Mouse (Mus musculus) layer of hippocampus, adult 6 months (tissue): ENCODE data around the gene Pak1. TPM values are rescaled to one million over a fixed set of nuclear protein-coding genes. Genes with fewer than 3 reads are reported as not detected.

Experiments used
- long read RNA-seq, 2 experiments: library from polyadenylated mRNA; unstranded; transcript quantifications; one replicate each; pipeline ENCODE4 v2.0.0; 2019 to 2020
- polyA plus RNA-seq: library from polyadenylated mRNA; unstranded; fragments of <200 nt; fragmentation: Nextera tagmentation; gene quantifications from 2 replicates; pipeline ENCODE4 v1.2.3, GENCODE M21; 2021

Pak1 gene
- polyA plus RNA-seq, result 155 and 165 TPM in 2 replicates
- long read RNA-seq, experiment 1, transcript Pak1-205 (15 exons, 2,794 nt), result minor isoform, 9 of 387 reads
- long read RNA-seq, experiment 1, transcript Pak1-203 (2 exons, 911 nt), result minor isoform, 5 of 387 reads
- long read RNA-seq, experiment 1, transcript Pak1-201 (15 exons, 3,065 nt), result major isoform, 165 of 387 reads
- long read RNA-seq, experiment 1, transcript Pak1-206 (7 exons, 952 nt), result minor isoform, 5 of 387 reads
- long read RNA-seq, experiment 1, partial matches to known transcripts, result 132 of 387 reads
- long read RNA-seq, experiment 1, other reads (novel, unspliced or antisense), result 71 of 387 reads
- long read RNA-seq, experiment 2, transcript Pak1-206 (7 exons, 952 nt), result minor isoform, 7 of 2,026 reads
- long read RNA-seq, experiment 2, transcript Pak1-205 (15 exons, 2,794 nt), result minor isoform, 117 of 2,026 reads
- long read RNA-seq, experiment 2, transcript Pak1-201 (15 exons, 3,065 nt), result major isoform, 1,235 of 2,026 reads
- long read RNA-seq, experiment 2, partial matches to known transcripts, result 94 of 2,026 reads
- long read RNA-seq, experiment 2, other reads (novel, unspliced or antisense), result 573 of 2,026 reads

GRCm38 (mm10) chr7:97788190-97788668, at the start of gene Pak1:
Pak1 (plus strand) TSS chr7:97788541.

DNA sequence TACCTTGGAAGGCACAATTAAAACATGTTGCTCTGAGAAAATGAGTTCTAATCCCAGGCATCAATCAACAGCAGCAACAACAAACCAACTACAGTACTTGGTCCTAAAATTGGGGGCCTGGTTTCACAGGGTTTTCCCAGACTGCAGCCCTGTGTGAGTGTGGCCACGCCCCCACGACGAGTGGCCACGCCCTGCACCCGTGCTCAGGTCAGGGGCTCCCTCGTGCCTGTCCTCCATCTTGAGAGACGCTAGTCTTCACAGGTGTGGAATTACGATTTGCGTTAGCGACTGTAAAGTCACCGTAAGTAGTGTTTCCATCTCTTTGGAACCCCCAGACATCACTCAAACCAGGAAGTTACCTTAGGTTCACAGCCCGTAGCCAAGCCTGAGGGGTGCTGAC, 131.4 kb downstream of the Pak1 start, which contains the start of gene Gdpd4:
TSS of gene Gdpd4 (plus strand) at position 214 of the 400 bp plus-strand sequence.

Other genes starting within 250 kb of the Pak1 start
- 133 and 153 TPM in 2 replicates for gene Aamdc, start 209.0 kb upstream of the Pak1 start, polyA plus RNA-seq
- 9.1 and 13.2 TPM in 2 replicates for gene Rsf1, start 208.7 kb upstream of the Pak1 start, polyA plus RNA-seq
- gene Clns1a, start 91.9 kb upstream of the Pak1 start, polyA plus RNA-seq, result 153 and 156 TPM in 2 replicates
- 46.1 and 52.6 TPM in 2 replicates for gene Aqp11, start 50.3 kb upstream of the Pak1 start, polyA plus RNA-seq
- gene Gdpd4, start 131.4 kb downstream of the Pak1 start, polyA plus RNA-seq, result 0.04 TPM in 1 of 2 replicates, not detected in the other